Mouse (Mus musculus): ENCODE measurements at regions not wholly inside any gene's neighbourhood (a gene's known extent, or its start where the extent isn't known, plus 50 kb on each side); places are given as distances from the start of the nearest gene placed in this dataset.

DNA sequence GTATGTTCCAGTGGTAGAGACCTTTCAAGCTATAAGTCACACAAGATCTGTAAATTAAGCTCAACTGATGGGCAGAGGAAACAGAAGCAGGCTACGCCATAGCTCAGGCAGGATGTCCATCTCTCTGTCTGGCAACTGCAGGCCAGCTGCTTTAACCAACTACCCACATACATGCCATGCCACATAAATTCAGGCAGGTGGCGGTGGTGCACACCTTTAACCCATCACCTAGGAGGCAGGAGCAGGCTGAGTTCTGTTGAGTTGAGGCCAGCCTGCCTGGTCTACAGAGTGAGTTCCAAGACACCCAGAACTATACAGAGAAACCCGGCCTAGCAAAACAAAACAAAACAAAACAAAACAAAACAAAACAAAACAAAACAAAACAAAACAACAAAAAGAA, 289.1 kb upstream of the Sash1 start:
- DNase-seq (ENCODE audit: low spot score): no peak

- no peak for DNase-seq (ENCODE audit: low spot score)
Observed at GRCm38 (mm10) chr10:9173509-9173908, 287.6 kb upstream of the Sash1 start.

DNA sequence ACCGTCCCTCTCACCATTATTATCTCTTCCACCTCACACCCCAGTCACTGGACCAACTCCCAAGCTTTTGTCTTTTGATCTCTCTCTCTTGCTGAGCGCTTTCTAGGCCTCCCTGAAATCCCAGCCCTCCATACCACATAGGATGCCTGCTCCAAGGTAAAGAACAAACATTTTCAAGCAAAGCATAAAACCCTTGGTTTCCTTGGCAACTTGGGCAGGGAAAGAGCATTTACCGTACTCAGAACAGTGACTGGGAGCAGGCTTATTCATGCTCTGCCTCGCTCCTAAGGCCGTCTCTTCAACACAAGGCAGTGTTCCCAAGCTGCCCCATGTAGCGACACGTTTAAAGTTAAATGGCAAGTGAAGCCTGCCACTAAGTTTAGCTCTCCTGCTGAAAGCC, 282.9 kb upstream of the Sash1 start:
- DNase-seq (ENCODE audit: low spot score): no peak

- DNase-seq (ENCODE audit: low spot score): no peak
Observed at GRCm38 (mm10) chr10:9166017-9166416, 280.1 kb upstream of the Sash1 start.

DNA sequence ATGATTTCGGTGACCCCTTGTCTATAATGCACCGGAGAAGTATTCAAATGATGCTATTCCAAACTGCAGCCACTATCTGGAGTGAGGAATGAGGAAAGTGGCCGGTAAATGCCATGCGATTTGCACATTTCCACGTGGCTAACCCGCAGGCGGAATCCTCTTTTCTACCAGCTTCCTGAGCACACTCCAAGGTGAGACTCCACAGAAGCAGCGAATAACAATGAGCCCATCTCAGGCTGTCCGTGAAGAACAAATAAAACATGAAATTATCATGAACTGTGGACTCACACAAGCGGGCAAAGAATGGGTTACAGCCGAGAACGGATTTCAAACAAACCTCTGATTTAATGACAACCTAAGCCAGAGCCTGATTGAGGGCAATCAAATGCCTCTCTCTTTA, 279.7 kb upstream of the Sash1 start:
- DNase-seq (ENCODE audit: low spot score): no peak

DNA sequence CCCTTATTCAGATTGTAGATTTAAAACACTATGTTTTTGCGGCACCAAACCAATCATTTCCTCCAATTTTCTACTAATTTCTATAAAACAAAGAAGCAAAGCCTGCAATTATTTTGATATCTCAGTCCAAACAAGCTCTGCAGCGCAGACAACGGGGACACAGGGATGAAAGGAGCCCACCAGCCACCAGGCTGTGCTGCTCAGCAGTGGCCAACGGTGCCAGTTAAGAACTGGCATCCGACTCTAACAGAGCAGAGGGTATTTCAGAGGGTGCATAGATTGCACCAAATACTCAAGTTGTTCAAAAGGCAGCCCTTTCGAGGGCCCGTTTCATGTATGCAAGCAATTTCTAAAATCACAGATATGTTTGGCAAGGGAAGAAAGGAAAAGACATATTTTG, 278.5 kb upstream of the Sash1 start:
- no peak for DNase-seq (ENCODE audit: low spot score)

GRCm38 (mm10) chr10:9161597-9161996, 275.7 kb upstream of the Sash1 start:
- no peak for DNase-seq (ENCODE audit: low spot score)

DNA sequence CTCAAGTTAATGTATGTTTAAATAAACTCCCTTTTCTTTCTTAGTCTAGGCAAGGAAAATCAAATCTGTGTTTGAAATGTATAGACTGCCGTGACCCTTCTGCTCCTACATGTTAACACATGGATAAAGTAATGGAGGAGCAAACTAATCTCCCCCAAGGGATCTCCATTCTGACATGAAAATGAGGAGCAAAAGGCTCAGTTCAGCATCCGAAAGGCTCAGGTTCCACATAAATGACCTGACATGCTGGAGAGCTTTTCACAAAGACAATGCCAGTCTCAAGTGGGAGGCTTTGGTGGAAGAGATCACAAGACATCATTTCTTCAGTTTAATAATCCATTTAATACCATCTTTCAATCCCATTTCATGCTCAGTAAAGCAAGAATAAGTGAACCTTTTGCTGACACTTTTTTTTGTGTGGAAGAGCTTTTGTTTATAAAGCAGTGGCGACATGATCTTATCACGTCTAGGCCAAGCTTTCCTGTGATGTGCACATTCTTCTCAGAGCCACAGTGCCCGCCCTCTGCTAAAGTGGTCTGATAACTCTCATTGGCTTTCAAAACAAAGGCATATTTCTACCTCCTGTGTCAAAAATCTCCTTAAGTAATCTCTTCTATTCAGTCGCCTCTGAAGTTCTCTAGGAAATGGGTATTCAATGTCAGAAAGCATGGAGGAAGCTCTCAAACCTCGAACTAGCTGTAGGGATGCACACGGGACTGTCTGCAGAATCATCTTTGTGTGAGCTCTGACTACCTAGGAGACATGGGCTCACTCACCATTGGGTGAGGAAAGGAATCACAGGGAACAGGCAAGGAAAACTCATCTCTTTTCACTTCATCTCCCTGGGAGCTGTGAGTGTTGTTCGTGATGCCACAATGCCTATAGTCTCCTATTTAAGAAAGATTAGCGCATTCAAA, 271.7 kb upstream of the Sash1 start:
- no peak for DNase-seq (ENCODE audit: low spot score)

GRCm38 (mm10) chr10:9136099-9136498, 250.2 kb upstream of the Sash1 start:
- DNase-seq (ENCODE audit: low spot score): no peak

DNA sequence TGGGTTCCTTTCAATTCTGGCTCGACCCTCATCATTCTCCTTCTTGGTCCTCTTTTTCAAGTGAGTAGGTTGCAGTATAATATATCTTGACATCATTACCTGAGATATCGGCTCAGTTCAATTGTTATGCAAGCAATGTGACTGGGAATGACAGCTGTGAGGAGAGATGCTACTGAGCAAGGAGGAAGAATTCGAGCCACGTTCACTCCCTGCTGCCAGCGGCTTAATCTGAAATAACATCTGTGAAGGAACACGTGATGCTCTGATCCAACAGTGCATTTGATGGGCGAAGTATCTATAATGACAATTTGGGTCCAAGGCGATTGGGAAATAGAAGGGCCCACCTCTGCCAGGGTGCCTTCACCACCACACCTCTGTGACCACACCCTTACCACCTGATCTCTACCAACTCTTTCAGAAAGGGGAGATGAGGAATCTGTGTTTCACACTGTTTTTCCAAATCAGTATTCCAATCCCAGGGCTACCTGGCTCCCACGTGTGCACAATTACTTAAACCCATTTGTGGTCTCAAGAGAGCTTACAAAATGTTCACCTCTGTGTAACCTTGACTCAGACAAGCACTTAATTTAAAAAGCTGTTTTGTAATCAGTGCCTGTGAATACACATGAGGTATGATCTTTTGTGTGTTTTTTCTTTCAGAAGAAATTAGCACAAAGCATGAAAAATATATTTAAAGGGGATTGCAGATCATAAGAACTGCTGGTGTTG, 248.6 kb upstream of the Sash1 start:
- DNase-seq (ENCODE audit: low spot score): no peak

DNA sequence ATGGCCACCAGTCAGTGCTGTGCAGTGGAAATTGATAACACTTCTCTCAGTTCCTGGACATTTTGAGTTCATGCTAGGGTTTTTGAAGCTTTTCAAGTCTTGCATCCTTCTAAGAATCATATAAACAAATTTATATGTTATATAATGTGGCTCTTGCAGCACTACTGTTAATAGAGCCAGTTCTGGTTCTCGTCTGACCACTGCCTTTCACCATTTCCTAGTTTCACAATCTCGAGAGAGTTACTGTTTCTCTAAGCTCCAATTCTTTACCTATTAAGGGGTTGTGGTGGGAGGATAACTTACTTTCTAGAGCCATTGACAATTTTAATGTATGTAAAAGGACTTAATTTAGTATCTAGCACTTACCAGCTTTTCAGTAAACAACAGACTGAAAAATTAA, 244.2 kb upstream of the Sash1 start:
- DNase-seq (ENCODE audit: low spot score): no peak

DNA sequence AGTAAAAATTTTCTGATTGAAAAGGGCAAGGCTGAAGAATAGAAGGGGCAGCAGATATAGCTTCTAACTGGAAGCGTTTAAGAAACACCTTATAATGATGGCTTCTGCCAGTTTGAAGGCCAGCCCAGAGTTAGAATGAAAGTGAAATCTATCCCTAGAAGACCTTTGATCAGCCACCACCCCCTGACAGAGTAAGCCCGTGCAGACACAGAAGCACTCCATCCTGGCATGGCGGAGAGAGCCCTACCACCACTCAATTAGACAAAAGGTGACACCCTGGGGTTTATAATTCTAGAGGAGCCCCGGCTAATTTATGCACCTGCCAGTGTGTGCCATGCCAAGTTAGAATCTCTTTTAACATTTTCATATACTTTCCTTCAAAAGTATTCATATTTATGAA, 233.4 kb upstream of the Sash1 start:
- DNase-seq (ENCODE audit: low spot score): no peak

GRCm38 (mm10) chr10:9117648-9118551, 232.0 kb upstream of the Sash1 start:
- no peak for DNase-seq (ENCODE audit: low spot score)

- DNase-seq (ENCODE audit: low spot score): no peak
Observed at GRCm38 (mm10) chr10:9117134-9117533, 231.3 kb upstream of the Sash1 start.

DNA sequence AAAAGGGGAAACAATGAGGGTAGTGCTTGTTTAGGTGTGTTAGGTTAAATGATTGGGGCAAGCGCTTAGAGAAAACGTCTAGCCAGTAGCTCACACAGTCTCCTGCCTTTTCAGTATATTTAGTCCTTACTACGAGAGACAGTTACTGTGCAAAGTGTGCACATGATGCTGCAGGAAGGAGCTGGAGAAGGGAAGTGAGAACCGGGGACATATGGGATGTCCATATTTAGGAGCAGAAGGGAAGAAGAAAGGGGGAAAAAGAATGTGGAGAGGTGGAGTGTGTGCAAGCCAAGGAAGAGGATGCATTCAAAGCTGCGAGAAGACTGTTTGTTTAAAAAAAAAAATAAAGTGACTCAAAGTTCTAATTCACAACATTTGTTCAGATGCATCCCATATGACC, 227.8 kb upstream of the Sash1 start:
- DNase-seq (ENCODE audit: low spot score): no peak

- no peak for DNase-seq (ENCODE audit: low spot score)
Observed at GRCm38 (mm10) chr10:9111051-9111450, 225.2 kb upstream of the Sash1 start.

DNA sequence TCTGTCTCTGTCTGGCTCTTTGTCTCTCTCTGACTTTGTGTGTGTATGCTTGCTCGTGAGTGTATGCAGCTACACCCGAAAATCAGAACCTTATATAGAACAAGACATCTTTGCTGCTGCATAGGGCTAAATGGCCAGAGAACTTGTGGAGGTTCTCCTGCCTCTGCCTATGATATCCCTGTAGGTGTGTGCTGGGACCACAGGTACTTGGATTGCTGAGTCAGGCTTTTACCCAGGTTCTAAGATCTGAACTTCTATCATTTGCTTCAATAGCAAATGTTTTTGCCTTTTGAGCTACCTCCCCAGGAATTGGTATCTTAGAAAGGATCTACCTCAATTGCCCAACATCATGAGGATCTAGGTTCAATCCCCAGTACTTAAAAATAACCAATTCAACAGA, 210.3 kb upstream of the Sash1 start:
- DNase-seq (ENCODE audit: low spot score): no peak

DNA sequence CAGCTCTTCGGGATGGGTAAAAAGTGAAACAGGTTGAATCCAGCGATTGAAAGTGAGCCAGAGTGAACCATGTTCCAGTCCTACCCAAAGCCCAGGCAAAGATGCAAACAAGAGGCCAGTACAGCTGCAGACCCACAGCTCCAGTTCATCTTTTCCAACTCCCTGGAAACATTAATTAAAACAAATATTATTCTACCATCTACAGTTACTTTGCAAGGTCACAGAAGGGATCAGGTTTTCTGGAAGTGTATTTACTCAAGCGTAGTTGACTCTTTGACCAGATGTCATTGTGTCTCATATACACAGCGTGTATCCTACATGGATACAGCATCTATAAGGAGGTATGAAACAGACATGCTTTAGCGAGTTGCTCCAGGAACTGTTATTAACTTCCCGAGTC, 209.3 kb upstream of the Sash1 start:
- no peak for DNase-seq (ENCODE audit: low spot score)

GRCm38 (mm10) chr10:9092237-9092885, 206.5 kb upstream of the Sash1 start:
- DNase-seq (ENCODE audit: low spot score): peak; percentile 1

GRCm38 (mm10) chr10:9090961-9091360, 205.1 kb upstream of the Sash1 start:
- no peak for DNase-seq (ENCODE audit: low spot score)

DNA sequence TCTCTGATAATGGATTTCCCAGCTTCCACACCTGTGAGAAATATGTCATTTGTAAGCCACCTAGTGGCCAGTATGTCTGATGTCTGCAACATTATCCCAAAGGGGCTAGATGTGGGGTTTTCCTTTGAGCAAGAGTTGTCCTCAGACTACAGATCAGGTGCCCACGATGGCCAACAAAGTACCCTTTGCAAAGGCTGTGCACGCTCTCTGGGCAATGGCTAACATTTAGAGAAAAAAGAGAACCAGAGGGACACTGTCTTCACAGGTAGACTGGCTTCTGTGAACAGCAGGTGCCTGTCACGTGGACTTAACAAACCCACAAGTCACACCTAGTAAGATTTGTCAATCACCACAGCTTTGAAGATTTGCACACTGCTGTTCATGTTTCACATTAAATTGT, 202.0 kb upstream of the Sash1 start:
- no peak for DNase-seq (ENCODE audit: low spot score)
